Mouse (Mus musculus): ENCODE data around the gene Gpx2.

Gpx2 gene

DNA sequence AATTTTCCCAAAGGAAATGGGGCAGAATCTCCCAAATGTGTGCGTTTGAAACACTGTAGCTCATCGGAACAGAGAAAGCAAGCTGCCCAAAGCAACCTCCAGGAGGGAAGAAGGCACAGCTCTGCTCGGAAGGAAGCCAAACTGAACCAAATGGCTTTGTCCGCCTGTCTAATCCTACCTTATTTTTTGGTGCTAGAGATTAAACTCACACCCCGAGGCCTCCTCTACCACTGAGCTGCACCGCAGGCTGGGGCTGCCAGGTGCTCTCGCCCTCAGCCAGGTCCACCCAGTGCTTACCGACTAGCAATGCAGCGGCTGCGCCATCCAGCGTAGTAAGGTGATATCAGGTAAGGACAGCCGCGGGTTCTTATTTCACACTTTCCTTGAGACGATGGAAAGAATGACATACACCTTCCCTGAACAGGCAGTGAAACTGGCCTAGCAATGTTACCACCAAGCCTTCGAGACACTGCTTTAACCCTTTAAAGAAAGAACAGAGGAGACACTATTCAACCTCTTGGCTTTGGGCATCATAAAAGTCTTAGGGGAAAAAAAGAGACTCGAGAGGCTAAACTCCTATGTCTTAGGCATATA, 44.4 kb downstream of the Gpx2 start:
- in situ Hi-C loops (cut with MboI): no loop called here
